Mouse (Mus musculus) olfactory bulb, adult 2 months (tissue): Measurements from ENCODE around the gene Pitx2.

ENCODE experiments used
- CTCF ChIP-seq: fragments of 200-500 bp; IDR thresholded peaks from 2 replicates; pipeline ENCODE4 v1.5.1; 2012; ENCODE audit warnings: low read depth, mild to moderate bottlenecking, low read length, moderate library complexity; ENCODE audit not compliant: insufficient read depth
- POLR2A ChIP-seq: fragments of 200-500 bp; IDR thresholded peaks from 2 replicates; pipeline ENCODE4 v1.6.1; 2012; ENCODE audit warnings: mild to moderate bottlenecking, low read depth, low read length, moderate library complexity; ENCODE audit not compliant: insufficient read depth

DNA sequence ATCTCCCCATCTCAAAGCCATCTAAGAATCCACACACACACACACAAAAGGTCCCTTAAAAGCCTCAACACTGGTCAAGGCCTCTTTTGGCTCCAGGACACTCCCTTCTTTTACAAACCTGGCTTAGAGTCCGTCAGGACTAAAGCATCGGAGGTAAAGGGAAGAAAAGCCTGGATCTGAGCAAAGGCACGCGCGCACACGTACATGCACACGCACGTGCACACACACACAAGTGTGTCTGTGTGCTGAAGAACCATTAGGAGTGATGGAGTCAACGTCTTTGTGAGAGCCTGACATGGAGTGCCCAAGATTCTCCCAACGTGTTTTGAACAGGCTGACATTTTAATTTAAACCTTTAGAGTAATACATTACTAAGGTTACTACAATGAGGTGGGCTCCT, 8.7 kb downstream of the Pitx2 start:
- no peak for TF ChIP-seq CTCF
- no peak for TF ChIP-seq POLR2A
